Mouse (Mus musculus) heart, embryonic 10.5 days (tissue): ENCODE data around the gene Cep95. TPM values are rescaled to one million over a fixed set of nuclear protein-coding genes. Genes with fewer than 3 reads are reported as not detected.
"Not testable (repeated sequence)": the region's sequence is repeated elsewhere in the genome, so short reads cannot be mapped to it uniquely, and the experiment has no call there.

ENCODE experiments used
- DNase-seq: peaks from one replicate; pipeline ENCODE4 v3.0.0-alpha.2; 2017; ENCODE audit warnings: low spot score
- H3K27ac ChIP-seq: fragments of 300-500 bp; sonication (generic); 2 replicates; pipeline ENCODE4 v1.5.1; 2016; ENCODE audit warnings: mild to moderate bottlenecking
- H3K27me3 ChIP-seq: fragments of 300-500 bp; sonication (generic); 2 replicates; pipeline ENCODE4 v1.6.1; 2016; ENCODE audit warnings: mild to moderate bottlenecking; ENCODE audit not compliant: poor library complexity, insufficient read depth, severe bottlenecking
- H3K36me3 ChIP-seq: fragments of 300-500 bp; sonication (generic); 2 replicates; pipeline ENCODE4 v1.6.1; 2016; ENCODE audit warnings: mild to moderate bottlenecking, moderate library complexity
- H3K4me1 ChIP-seq: fragments of 300-500 bp; sonication (generic); 2 replicates; pipeline ENCODE4 v1.6.1; 2016; ENCODE audit warnings: mild to moderate bottlenecking
- H3K4me3 ChIP-seq: fragments of 300-500 bp; sonication (generic); 2 replicates; pipeline ENCODE4 v1.5.1; 2016; ENCODE audit warnings: mild to moderate bottlenecking, moderate library complexity
- H3K9me3 ChIP-seq: fragments of 300-500 bp; sonication (generic); 2 replicates; pipeline ENCODE4 v1.6.1; 2016; ENCODE audit warnings: mild to moderate bottlenecking, moderate library complexity
- WGBS: fragments of 180-500 bp; shearing (Covaris S2); methylation state at CpG from one replicate; pipeline ENCODE4 v1.1.7; 2016; 5-methylcytosine and 5-hydroxymethylcytosine counted together
- polyA plus RNA-seq: library from polyadenylated mRNA; unstranded; fragments of >200 nt; fragmentation: Nextera tagmentation; extraction: Ambion mirVana; gene quantifications from 2 replicates; pipeline ENCODE4 v1.2.1, GENCODE M21; 2016

Cep95 gene
- polyA plus RNA-seq, 1 experiment from 2014 or later: 18.3 TPM

GRCm38 (mm10) chr11:106779388-106780088, 9.5 kb upstream of the Cep95 start, which contains the start of gene Polg2:
Gene Polg2, minus strand, starts transcription at chr11:106779537.
- H3K36me3 ChIP-seq: peaks cover 71% of the 10 kb centered on the region
- H3K4me1 ChIP-seq: peaks cover 8% of the 10 kb centered on the region; the same call in 1 of the 2 replicates
- no peaks in the 10 kb centered on the region for H3K9me3 ChIP-seq
- 2% methylated on average over 30 of the region's 30 CpGs for WGBS
- no peaks in the 10 kb centered on the region for H3K27me3 ChIP-seq
- peak within 1 kb of the TSS; percentile 70 for H3K4me3 ChIP-seq
- DNase-seq: peak; percentile 96
- peak within 1 kb of the TSS; percentile 93 for H3K27ac ChIP-seq

GRCm38 (mm10) chr11:106780089-106780425, 9.0 kb upstream of the Cep95 start:
- Histone ChIP-seq H3K27me3 (no peaks in the 10 kb centered on the region), H3K36me3 (peaks cover 71% of the 10 kb centered on the region), H3K4me3 (peak overlapping the region; percentile 70), H3K9me3 (no peaks in the 10 kb centered on the region), H3K4me1 (peaks cover 8% of the 10 kb centered on the region; the same call in 1 of the 2 replicates), H3K27ac (peak overlapping the region; percentile 93; the same call in 1 of the 2 replicates)
- 68% methylated on average over 4 of the region's 4 CpGs for WGBS
- no peak for DNase-seq

- H3K27me3 ChIP-seq: no peaks in the 10 kb centered on the region
- peaks cover 71% of the 10 kb centered on the region for H3K36me3 ChIP-seq
- DNase-seq: no peak
- WGBS: 82% methylated on average over 6 of the region's 6 CpGs
- H3K9me3 ChIP-seq: no peaks in the 10 kb centered on the region
- H3K27ac ChIP-seq: no peak overlapping the region
- H3K4me3 ChIP-seq: no peak overlapping the region
- peaks cover 11% of the 10 kb centered on the region; the same call in 1 of the 2 replicates for H3K4me1 ChIP-seq
Observed at GRCm38 (mm10) chr11:106780590-106781220, 8.3 kb upstream of the Cep95 start.

- Histone ChIP-seq H3K36me3 (peaks cover 73% of the 10 kb centered on the region), H3K4me1 (peaks cover 13% of the 10 kb centered on the region; the same call in 1 of the 2 replicates)
- not testable (repeated sequence) for H3K9me3 ChIP-seq, H3K27ac ChIP-seq, H3K4me3 ChIP-seq, DNase-seq, H3K27me3 ChIP-seq
- WGBS: 85% methylated on average over 7 of the region's 7 CpGs
Observed at GRCm38 (mm10) chr11:106782271-106782670, 6.8 kb upstream of the Cep95 start.

- H3K27ac ChIP-seq: no peak overlapping the region
- H3K36me3 ChIP-seq: peaks cover 78% of the 10 kb centered on the region
- DNase-seq: no peak
- peaks cover 10% of the 10 kb centered on the region; the same call in 1 of the 2 replicates for H3K4me1 ChIP-seq
- no peak overlapping the region for H3K4me3 ChIP-seq
- whole genome bisulfite sequencing: 84% methylated on average over 9 of the region's 9 CpGs
- H3K27me3 ChIP-seq: no peaks in the 10 kb centered on the region
- H3K9me3 ChIP-seq: no peaks in the 10 kb centered on the region
Observed at GRCm38 (mm10) chr11:106782841-106783764, 5.9 kb upstream of the Cep95 start.

GRCm38 (mm10) chr11:106784476-106784875, 4.6 kb upstream of the Cep95 start:
- no peak for DNase-seq
- 91% methylated on average over 2 of the region's 2 CpGs for WGBS
- no peak overlapping the region for H3K27ac ChIP-seq
- no peaks in the 10 kb centered on the region for H3K9me3 ChIP-seq
- H3K36me3 ChIP-seq: peaks cover 78% of the 10 kb centered on the region
- no peak overlapping the region for H3K4me3 ChIP-seq
- peaks cover 5% of the 10 kb centered on the region; the same call in 1 of the 2 replicates for H3K4me1 ChIP-seq
- H3K27me3 ChIP-seq: no peaks in the 10 kb centered on the region

GRCm38 (mm10) chr11:106785043-106785442, 4.0 kb upstream of the Cep95 start:
- Histone ChIP-seq H3K4me3 (no peak overlapping the region), H3K27ac (no peak overlapping the region), H3K36me3 (peaks cover 75% of the 10 kb centered on the region), H3K4me1 (peaks cover 5% of the 10 kb centered on the region; the same call in 1 of the 2 replicates), H3K27me3 (no peaks in the 10 kb centered on the region), H3K9me3 (no peaks in the 10 kb centered on the region)
- WGBS: 85% methylated on average over 1 of the region's 1 CpGs
- DNase-seq: no peak

GRCm38 (mm10) chr11:106787131-106788025, 1.7 kb upstream of the Cep95 start:
- peaks cover 60% of the 10 kb centered on the region for H3K36me3 ChIP-seq
- DNase-seq: peak; percentile 91
- WGBS: under 1% methylated on average over 65 of the region's 65 CpGs
- H3K27me3 ChIP-seq: no peaks in the 10 kb centered on the region
- H3K27ac ChIP-seq: peak overlapping the region; percentile 100
- no peaks in the 10 kb centered on the region for H3K9me3 ChIP-seq
- peak overlapping the region; percentile 95 for H3K4me3 ChIP-seq
- peaks cover 5% of the 10 kb centered on the region; the same call in 1 of the 2 replicates for H3K4me1 ChIP-seq

- Histone ChIP-seq H3K4me1 (peaks cover 5% of the 10 kb centered on the region; the same call in 1 of the 2 replicates), H3K36me3 (peaks cover 60% of the 10 kb centered on the region), H3K27ac (peak overlapping the region; percentile 100), H3K27me3 (no peaks in the 10 kb centered on the region), H3K4me3 (peak overlapping the region; percentile 95), H3K9me3 (no peaks in the 10 kb centered on the region)
- under 1% methylated on average over 75 of the region's 79 CpGs for WGBS
- DNase-seq: peak; percentile 97
Observed at GRCm38 (mm10) chr11:106788026-106788774, 852 bp upstream of the Cep95 start.

- Histone ChIP-seq H3K4me3 (peak overlapping the region; percentile 95), H3K27ac (peak overlapping the region; percentile 100), H3K27me3 (no peaks in the 10 kb centered on the region), H3K4me1 (peaks cover 5% of the 10 kb centered on the region; the same call in 1 of the 2 replicates), H3K9me3 (no peaks in the 10 kb centered on the region), H3K36me3 (peaks cover 60% of the 10 kb centered on the region)
- WGBS: under 1% methylated on average over 6 of the region's 6 CpGs
- DNase-seq: no peak
Observed at GRCm38 (mm10) chr11:106789649-106790048, 597 bp downstream of the Cep95 start.

DNA sequence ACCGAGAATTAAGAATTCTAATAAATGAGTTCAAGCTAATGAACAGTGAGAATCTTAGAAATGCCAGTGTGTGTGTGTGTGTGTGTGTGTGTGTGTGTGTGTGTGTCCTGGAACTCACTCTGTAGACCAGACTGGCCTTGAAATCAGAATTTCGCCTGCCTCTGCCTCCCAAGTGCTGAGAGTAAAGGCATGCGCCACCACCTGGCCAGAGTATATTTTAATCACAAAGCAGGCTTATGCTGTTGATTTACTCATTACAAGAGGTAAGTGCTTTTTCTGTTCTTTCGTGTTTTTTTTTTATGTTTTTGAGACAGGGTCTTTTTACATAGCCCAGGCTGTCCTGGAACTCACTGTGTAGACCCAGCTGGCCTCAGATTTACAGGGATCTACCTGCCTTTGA, 4.8 kb downstream of the Cep95 start:
- H3K36me3 ChIP-seq: peaks cover 68% of the 10 kb centered on the region
- no peaks in the 10 kb centered on the region for H3K4me1 ChIP-seq
- no peak overlapping the region for H3K4me3 ChIP-seq
- 73% methylated on average over 4 of the region's 4 CpGs for WGBS
- no peak overlapping the region for H3K27ac ChIP-seq
- H3K9me3 ChIP-seq: peaks cover 6% of the 10 kb centered on the region; the same call in 1 of the 2 replicates
- no peaks in the 10 kb centered on the region for H3K27me3 ChIP-seq
- DNase-seq: no peak
